Mouse (Mus musculus) neural tube, embryonic 14.5 days (tissue): Measurements from ENCODE around the gene Hist1h1e. TPM values are rescaled to one million over a fixed set of nuclear protein-coding genes. Genes with fewer than 3 reads are reported as not detected.

Experiments used
- ATAC-seq: fragments of 200-750 bp; cut with Nextera tagmentation; 2 replicates; pipeline ENCODE4 v1.8.0; 2017; ENCODE audit warnings: low read depth, mild to moderate bottlenecking, moderate TSS enrichment, moderate library complexity
- H3K27ac ChIP-seq: fragments of 300-500 bp; sonication (generic); 2 replicates; pipeline ENCODE4 v1.5.1; 2014; ENCODE audit warnings: low read depth, mild to moderate bottlenecking, control low read depth, low read length, moderate library complexity, mixed read lengths
- H3K27me3 ChIP-seq: fragments of 300-500 bp; sonication (generic); 2 replicates; pipeline ENCODE4 v1.6.1; 2014; ENCODE audit warnings: low read length; ENCODE audit not compliant: control insufficient read depth, insufficient read depth
- H3K36me3 ChIP-seq: fragments of 300-500 bp; sonication (generic); 2 replicates; pipeline ENCODE4 v1.6.1; 2014; ENCODE audit warnings: low read length, mixed read lengths; ENCODE audit not compliant: control insufficient read depth, insufficient read depth
- H3K4me1 ChIP-seq: fragments of 300-500 bp; sonication (generic); 2 replicates; pipeline ENCODE4 v1.6.1; 2014; ENCODE audit warnings: low read length; ENCODE audit not compliant: control insufficient read depth, insufficient read depth
- H3K4me2 ChIP-seq: fragments of 300-500 bp; sonication (generic); 2 replicates; pipeline ENCODE4 v1.6.1; 2014; ENCODE audit warnings: mild to moderate bottlenecking, low read depth, low read length, control low read depth
- H3K4me3 ChIP-seq: fragments of 300-500 bp; sonication (generic); 2 replicates; pipeline ENCODE4 v1.5.1; 2014; ENCODE audit warnings: low read depth, low read length, control low read depth, mixed read lengths
- H3K9ac ChIP-seq: fragments of 300-500 bp; sonication (generic); replicated peaks from 2 replicates; pipeline ENCODE4 v1.6.1; 2014; ENCODE audit warnings: low read depth, mild to moderate bottlenecking, control low read depth, low read length, mixed read lengths
- H3K9me3 ChIP-seq: fragments of 300-500 bp; sonication (generic); 2 replicates; pipeline ENCODE4 v1.6.1; 2016; ENCODE audit warnings: low read length; ENCODE audit not compliant: control insufficient read depth
- WGBS: fragments of 180-500 bp; shearing (Covaris S2); extraction: QIAGEN DNeasy Blood & Tissue Kit; methylation state at CpG from one replicate; pipeline ENCODE4 v1.1.7; 2014; 5-methylcytosine and 5-hydroxymethylcytosine counted together
- polyA plus RNA-seq: library from polyadenylated mRNA; unstranded; fragments of >200 nt; fragmentation: Nextera tagmentation; extraction: Ambion mirVana; gene quantifications from 2 replicates; pipeline ENCODE4 v1.2.1, GENCODE M21; 2014

Gene Hist1h1e
- polyA plus RNA-seq, 1 experiment from 2014 or later = 3.3 TPM

- WGBS = 91% methylated on average over 3 of the region's 3 CpGs
- Histone ChIP-seq H3K27me3 (no peaks in the 10 kb centered on the region), H3K9ac (no peak overlapping the region), H3K4me2 (no peak overlapping the region), H3K4me3 (no peak overlapping the region), H3K4me1 (no peaks in the 10 kb centered on the region), H3K9me3 (no peaks in the 10 kb centered on the region), H3K27ac (no peak overlapping the region), H3K36me3 (no peaks in the 10 kb centered on the region)
- ATAC-seq = no peak
Measured at GRCm38 (mm10) chr13:23611638-23612037, 10.7 kb downstream of the Hist1h1e start.

- Histone ChIP-seq H3K36me3 (no peaks in the 10 kb centered on the region), H3K27me3 (no peaks in the 10 kb centered on the region), H3K9ac (no peak overlapping the region), H3K27ac (no peak overlapping the region), H3K4me2 (no peak overlapping the region), H3K4me3 (no peak overlapping the region), H3K9me3 (no peaks in the 10 kb centered on the region), H3K4me1 (no peaks in the 10 kb centered on the region)
- 74% methylated on average over 2 of the region's 2 CpGs for WGBS
- no peak for ATAC-seq
Measured at GRCm38 (mm10) chr13:23610393-23610792, 12.0 kb downstream of the Hist1h1e start.

GRCm38 (mm10) chr13:23609844-23610243 is 12.5 kb downstream of the Hist1h1e start:
- no peak overlapping the region for H3K4me2 ChIP-seq
- no peaks in the 10 kb centered on the region for H3K36me3 ChIP-seq
- H3K9ac ChIP-seq = no peak overlapping the region
- ATAC-seq = no peak
- H3K4me3 ChIP-seq = no peak overlapping the region
- no peak overlapping the region for H3K27ac ChIP-seq
- no peaks in the 10 kb centered on the region for H3K9me3 ChIP-seq
- no peaks in the 10 kb centered on the region for H3K4me1 ChIP-seq
- H3K27me3 ChIP-seq = no peaks in the 10 kb centered on the region

GRCm38 (mm10) chr13:23609209-23609608 is 13.1 kb downstream of the Hist1h1e start:
- H3K27ac ChIP-seq = no peak overlapping the region
- WGBS = 90% methylated on average over 4 of the region's 4 CpGs

GRCm38 (mm10) chr13:23605052-23605451 is 17.3 kb downstream of the Hist1h1e start:
- Histone ChIP-seq H3K4me1 (no peaks in the 10 kb centered on the region), H3K9me3 (no peaks in the 10 kb centered on the region), H3K9ac (no peak overlapping the region), H3K36me3 (no peaks in the 10 kb centered on the region), H3K4me3 (no peak overlapping the region), H3K27me3 (no peaks in the 10 kb centered on the region), H3K4me2 (no peak overlapping the region), H3K27ac (no peak overlapping the region)
- no peak for ATAC-seq
- 92% methylated on average over 3 of the region's 3 CpGs for WGBS

More at GRCm38 (mm10) chr13:23609209-23609608, 13.1 kb downstream of the Hist1h1e start:
- no peaks in the 10 kb centered on the region for H3K27me3 ChIP-seq
- no peaks in the 10 kb centered on the region for H3K4me1 ChIP-seq
- H3K9ac ChIP-seq = no peak overlapping the region
- no peaks in the 10 kb centered on the region for H3K36me3 ChIP-seq
- H3K4me3 ChIP-seq = no peak overlapping the region
- no peak overlapping the region for H3K4me2 ChIP-seq
- no peaks in the 10 kb centered on the region for H3K9me3 ChIP-seq
- ATAC-seq = no peak

- no peak overlapping the region for H3K9ac ChIP-seq
- H3K9me3 ChIP-seq = no peaks in the 10 kb centered on the region
- H3K27me3 ChIP-seq = no peaks in the 10 kb centered on the region
- no peak for ATAC-seq
- no peak overlapping the region for H3K27ac ChIP-seq
- H3K36me3 ChIP-seq = no peaks in the 10 kb centered on the region
- H3K4me1 ChIP-seq = no peaks in the 10 kb centered on the region
- H3K4me2 ChIP-seq = no peak overlapping the region
- H3K4me3 ChIP-seq = no peak overlapping the region
- WGBS = 98% methylated on average over 3 of the region's 3 CpGs
Measured at GRCm38 (mm10) chr13:23604452-23604851, 17.9 kb downstream of the Hist1h1e start.

- H3K36me3 ChIP-seq = no peaks in the 10 kb centered on the region
- H3K9ac ChIP-seq = no peak overlapping the region
- no peaks in the 10 kb centered on the region for H3K4me1 ChIP-seq
- no peak overlapping the region for H3K27ac ChIP-seq
- WGBS = 88% methylated on average over 7 of the region's 7 CpGs
- no peak overlapping the region for H3K4me3 ChIP-seq
- H3K4me2 ChIP-seq = no peak overlapping the region
- ATAC-seq = no peak
- no peaks in the 10 kb centered on the region for H3K9me3 ChIP-seq
- no peaks in the 10 kb centered on the region for H3K27me3 ChIP-seq
Measured at GRCm38 (mm10) chr13:23603182-23603699, 19.1 kb downstream of the Hist1h1e start.

- ATAC-seq = peak; percentile 71; the same call in 1 of the 2 replicates
- no peaks in the 10 kb centered on the region for H3K27me3 ChIP-seq
- WGBS = 10% methylated on average over 9 of the region's 9 CpGs
- H3K27ac ChIP-seq = no peak overlapping the region
- H3K4me3 ChIP-seq = no peak overlapping the region
- H3K36me3 ChIP-seq = no peaks in the 10 kb centered on the region
- no peaks in the 10 kb centered on the region for H3K4me1 ChIP-seq
- H3K9ac ChIP-seq = no peak overlapping the region
- H3K9me3 ChIP-seq = no peaks in the 10 kb centered on the region
- H3K4me2 ChIP-seq = no peak overlapping the region
Measured at GRCm38 (mm10) chr13:23597957-23598356, 24.4 kb downstream of the Hist1h1e start.

GRCm38 (mm10) chr13:23595622-23596372 is 26.6 kb downstream of the Hist1h1e start:
- no peak for ATAC-seq
- WGBS = 87% methylated on average over 7 of the region's 7 CpGs
- no peaks in the 10 kb centered on the region for H3K27me3 ChIP-seq
- H3K27ac ChIP-seq = no peak overlapping the region
- H3K4me3 ChIP-seq = no peak overlapping the region
- no peaks in the 10 kb centered on the region for H3K36me3 ChIP-seq
- no peak overlapping the region for H3K4me2 ChIP-seq
- no peaks in the 10 kb centered on the region for H3K9me3 ChIP-seq
- no peak overlapping the region for H3K9ac ChIP-seq
- H3K4me1 ChIP-seq = no peaks in the 10 kb centered on the region
